ENCODE assay signal across 11 mouse cellular contexts in the genomic region with DNA sequence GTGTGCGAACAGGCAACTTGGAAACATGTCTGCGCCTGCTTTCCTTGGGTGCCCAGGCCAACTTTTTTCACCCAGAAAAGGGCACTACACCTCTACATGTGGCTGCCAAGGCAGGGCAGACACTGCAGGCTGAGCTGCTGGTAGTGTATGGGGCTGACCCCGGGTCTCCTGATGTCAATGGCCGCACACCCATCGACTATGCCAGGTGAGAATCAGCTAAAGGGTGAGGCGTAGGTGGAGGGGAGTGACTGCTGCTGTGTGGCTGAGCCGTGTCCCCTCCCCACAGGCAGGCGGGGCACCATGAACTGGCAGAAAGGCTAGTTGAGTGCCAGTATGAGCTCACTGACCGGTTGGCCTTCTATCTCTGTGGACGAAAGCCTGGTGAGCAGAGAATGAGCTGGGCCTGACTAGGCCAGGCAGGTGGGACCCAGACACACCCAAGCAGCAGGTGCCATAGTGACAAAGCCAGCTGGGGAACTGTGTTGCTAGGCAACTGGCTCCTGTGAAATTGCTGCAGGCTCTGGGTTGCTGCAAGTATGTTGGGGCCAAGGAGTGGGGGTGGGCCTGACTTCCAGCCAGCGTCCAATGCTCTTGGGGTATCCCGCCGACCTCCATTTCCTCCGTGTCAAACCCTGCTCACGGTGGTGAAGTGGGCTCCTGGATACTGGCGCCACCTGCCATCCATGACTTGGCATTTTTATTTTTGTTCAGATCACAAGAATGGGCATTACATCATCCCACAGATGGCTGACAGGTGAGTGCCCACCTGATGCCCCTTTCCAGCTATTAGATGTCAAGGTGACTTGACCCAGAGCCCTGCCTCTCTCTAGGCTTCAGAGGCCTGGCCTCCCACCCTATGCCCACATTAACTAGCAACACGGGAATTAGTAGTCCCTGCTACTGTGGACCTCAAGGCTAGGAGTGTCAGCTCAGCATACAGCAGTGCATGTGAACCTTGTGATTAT. TPM values are rescaled to one million over a fixed set of nuclear protein-coding genes. Genes with fewer than 3 reads are reported as not detected.
A peak's percentile ranks its signal among the peaks of the same experiment; 100 is the strongest.
DNase-seq lines count a peak whose midpoint lies in the region; ATAC-seq and TF ChIP-seq lines count a peak whose summit lies in the region.
"Had no signal": no experiment of that assay in that cellular context is flagged by ENCODE, and none has a peak within 500 bp of the region (broad histone marks: within the 10 kb centered on the region; RNA-seq: fewer than 3 reads in every experiment).

No protein-coding gene starts in this region.

- peaks cover 66% of the 10 kb centered on the region for H3K36me3 ChIP-seq in intestine, postnatal 0 days (ENCODE audit: control insufficient read depth, insufficient read depth)
- peaks cover 28% of the 10 kb centered on the region for H3K36me3 ChIP-seq in intestine, embryonic 16.5 days (ENCODE audit: control insufficient read depth, insufficient read depth, low read length)
- peaks cover 60% of the 10 kb centered on the region for H3K36me3 ChIP-seq in neural tube, embryonic 13.5 days
- H3K36me3 ChIP-seq in midbrain, postnatal 0 days (ENCODE audit: insufficient read depth, low read length): peaks cover 54% of the 10 kb centered on the region

- no peak for TF ChIP-seq CTCF in intestine, postnatal 0 days (IDR thresholded peaks at IDR 0.05; ENCODE audit: low read depth)
- TF ChIP-seq CTCF in midbrain, postnatal 0 days (IDR thresholded peaks at IDR 0.05): no peak

- peaks cover 16% of the 10 kb centered on the region for H3K4me1 ChIP-seq in intestine, postnatal 0 days (replicated peaks; ENCODE audit: control insufficient read depth, insufficient read depth, low read length)
- peaks cover 48% of the 10 kb centered on the region for H3K4me1 ChIP-seq in intestine, embryonic 16.5 days (ENCODE audit: control insufficient read depth, insufficient read depth, low read length)
- H3K4me1 ChIP-seq in neural tube, embryonic 13.5 days (replicated peaks): peaks cover 51% of the 10 kb centered on the region
- no peaks in the 10 kb centered on the region for H3K4me1 ChIP-seq in midbrain, postnatal 0 days (ENCODE audit: insufficient read depth, low read length)

- DNase-seq in neural tube, embryonic 10.5 days (ENCODE audit: extremely low spot score, low spot score): no peak
- peak; percentile 67 for DNase-seq in cerebellum, adult 9-10 months
- DNase-seq in midbrain, postnatal 0 days (ENCODE audit: low spot score): no peak
- DNase-seq in ovary, postnatal 36 days (ENCODE audit: low spot score): no peak
- DNase-seq in heart, postnatal 14 days: no peak

- H3K4me3 ChIP-seq in intestine, postnatal 0 days (ENCODE audit: low read depth, low read length): no peak overlapping the region
- H3K4me3 ChIP-seq in intestine, embryonic 16.5 days (ENCODE audit: low read length): no peak overlapping the region
- H3K4me3 ChIP-seq in neural tube, embryonic 13.5 days: no peak overlapping the region
- no peak overlapping the region for H3K4me3 ChIP-seq in midbrain, postnatal 0 days (ENCODE audit: low read depth, low read length)

- no peak overlapping the region for H3K4me2 ChIP-seq in intestine, postnatal 0 days (replicated peaks; ENCODE audit: low read depth)
- H3K4me2 ChIP-seq in intestine, embryonic 16.5 days (ENCODE audit: low read depth, low read length): no peak overlapping the region
- no peak overlapping the region for H3K4me2 ChIP-seq in neural tube, embryonic 13.5 days
- H3K4me2 ChIP-seq in midbrain, postnatal 0 days (ENCODE audit: low read depth, low read length, poor library complexity, severe bottlenecking): no peak overlapping the region
- H3K4me2 ChIP-seq: lung, embryonic 14.5 days had no signal

- H3K27ac ChIP-seq in intestine, postnatal 0 days (ENCODE audit: low read depth, low read length): 0 out of 2 replicates have a peak overlapping the region, but pooled peaks have one; percentile 28
- H3K27ac ChIP-seq in intestine, embryonic 16.5 days (ENCODE audit: low read length): no peak overlapping the region
- H3K27ac ChIP-seq in neural tube, embryonic 13.5 days (replicated peaks): no peak overlapping the region
- peak overlapping the region; percentile 48; the same call in 1 of the 2 replicates for H3K27ac ChIP-seq in midbrain, postnatal 0 days (ENCODE audit: low read depth, low read length)

- H3K9me3 ChIP-seq in intestine, postnatal 0 days (ENCODE audit: control insufficient read depth): no peaks in the 10 kb centered on the region
- H3K9me3 ChIP-seq in intestine, embryonic 16.5 days (ENCODE audit: control insufficient read depth, low read length): no peaks in the 10 kb centered on the region
- no peaks in the 10 kb centered on the region for H3K9me3 ChIP-seq in neural tube, embryonic 13.5 days
- H3K9me3 ChIP-seq in midbrain, postnatal 0 days (ENCODE audit: low read length): no peaks in the 10 kb centered on the region

- WGBS in intestine, postnatal 0 days: 68% methylated on average over 17 of the region's 17 CpGs
- 77% methylated on average over 17 of the region's 17 CpGs for WGBS in intestine, embryonic 16.5 days
- 74% methylated on average over 17 of the region's 17 CpGs for WGBS in neural tube, embryonic 13.5 days
- 71% methylated on average over 17 of the region's 17 CpGs for WGBS in midbrain, postnatal 0 days

- H3K27me3 ChIP-seq in intestine, postnatal 0 days (replicated peaks; ENCODE audit: control insufficient read depth, insufficient read depth, low read length): no peaks in the 10 kb centered on the region
- H3K27me3 ChIP-seq in intestine, embryonic 16.5 days (replicated peaks; ENCODE audit: control insufficient read depth, insufficient read depth, low read length): no peaks in the 10 kb centered on the region
- H3K27me3 ChIP-seq in neural tube, embryonic 13.5 days: no peaks in the 10 kb centered on the region
- H3K27me3 ChIP-seq in midbrain, postnatal 0 days (ENCODE audit: insufficient read depth, low read length): no peaks in the 10 kb centered on the region

- no peak for ATAC-seq in intestine, postnatal 0 days
- ATAC-seq in intestine, embryonic 16.5 days: no peak
- no peak for ATAC-seq in neural tube, embryonic 13.5 days (ENCODE audit: low read depth)
- no peak for ATAC-seq in midbrain, postnatal 0 days (ENCODE audit: low FRiP score)

- H3K9ac ChIP-seq in intestine, postnatal 0 days (ENCODE audit: low read depth, low read length): 0 out of 2 replicates have a peak overlapping the region, but pooled peaks have one; percentile 3
- no peak overlapping the region for H3K9ac ChIP-seq in intestine, embryonic 16.5 days (ENCODE audit: low read depth, low read length)
- 0 out of 2 replicates have a peak overlapping the region, but pooled peaks have one; percentile 26 for H3K9ac ChIP-seq in neural tube, embryonic 13.5 days
- H3K9ac ChIP-seq in midbrain, postnatal 0 days (replicated peaks; ENCODE audit: low read length, poor library complexity, severe bottlenecking): no peak overlapping the region; the same call in 1 of the 2 replicates
- H3K9ac ChIP-seq: lung, embryonic 14.5 days had no signal

- intact Hi-C loops in heart, postnatal 14 days (cut with DNase I): loop anchor here (1.0 to 10.0 kb wide), 2 partner anchors 9 to 294 kb away; no protein-coding TSS in a partner anchor

RNA-seq across cellular contexts. Expression of a gene that starts 7.3 kb away (rescaled TPM):
- polyA plus RNA-seq in intestine, postnatal 0 days (2015; fragmentation: Nextera tagmentation; extraction: Ambion mirVana): 21.2 and 21.9 TPM in 2 replicates
- 12.2 and 12.8 TPM in 2 replicates for polyA plus RNA-seq in intestine, embryonic 16.5 days (2015; fragmentation: Nextera tagmentation; extraction: Ambion mirVana)
- 11.5 and 14.1 TPM in 2 replicates for polyA plus RNA-seq in neural tube, embryonic 13.5 days (2015; fragmentation: Nextera tagmentation; extraction: Ambion mirVana)
- 111 and 143 TPM in 2 replicates for total RNA-seq in midbrain, postnatal 0 days (2014; rRNA removed)
- polyA plus RNA-seq in midbrain, postnatal 0 days (2015; fragmentation: Nextera tagmentation; extraction: Ambion mirVana): 18.5 and 19.6 TPM in 2 replicates
- total RNA-seq in heart, postnatal 14 days (2021): 10 to 100 TPM; 49.1 to 50.0 TPM

RNA-seq across cellular contexts. Expression of a gene that starts 11.2 kb away (rescaled TPM):
- polyA plus RNA-seq in intestine, postnatal 0 days (2015; fragmentation: Nextera tagmentation; extraction: Ambion mirVana): 2.1 TPM in 2 replicates
- polyA plus RNA-seq in intestine, embryonic 16.5 days (2015; fragmentation: Nextera tagmentation; extraction: Ambion mirVana): 1.6 and 1.7 TPM in 2 replicates
- polyA plus RNA-seq in neural tube, embryonic 13.5 days (2015; fragmentation: Nextera tagmentation; extraction: Ambion mirVana): 33.7 and 37.9 TPM in 2 replicates
- 70.3 and 75.5 TPM in 2 replicates for total RNA-seq in midbrain, postnatal 0 days (2014; rRNA removed)
- polyA plus RNA-seq in midbrain, postnatal 0 days (2015; fragmentation: Nextera tagmentation; extraction: Ambion mirVana): 41.5 and 43.6 TPM in 2 replicates
- 10 to 100 TPM; 10.6 to 10.9 TPM for total RNA-seq in heart, postnatal 14 days (2021)

RNA-seq across cellular contexts. Expression of a gene that starts 14.3 kb away (rescaled TPM):
- 2.2 and 3.3 TPM in 2 replicates for polyA plus RNA-seq in intestine, postnatal 0 days (2015; fragmentation: Nextera tagmentation; extraction: Ambion mirVana)
- polyA plus RNA-seq in intestine, embryonic 16.5 days (2015; fragmentation: Nextera tagmentation; extraction: Ambion mirVana): 4.0 and 4.7 TPM in 2 replicates
- polyA plus RNA-seq in neural tube, embryonic 13.5 days (2015; fragmentation: Nextera tagmentation; extraction: Ambion mirVana): 2.6 and 2.9 TPM in 2 replicates
- 3.6 and 4.2 TPM in 2 replicates for total RNA-seq in midbrain, postnatal 0 days (2014; rRNA removed)
- polyA plus RNA-seq in midbrain, postnatal 0 days (2015; fragmentation: Nextera tagmentation; extraction: Ambion mirVana): 1.6 and 1.8 TPM in 2 replicates
- 1 to 10 TPM; 2.0 to 2.7 TPM for total RNA-seq in heart, postnatal 14 days (2021)

RNA-seq across cellular contexts. Expression of a gene that starts 15.1 kb away (rescaled TPM):
- polyA plus RNA-seq in intestine, postnatal 0 days (2015; fragmentation: Nextera tagmentation; extraction: Ambion mirVana): 20.2 and 22.9 TPM in 2 replicates
- polyA plus RNA-seq in intestine, embryonic 16.5 days (2015; fragmentation: Nextera tagmentation; extraction: Ambion mirVana): 24.1 and 24.3 TPM in 2 replicates
- polyA plus RNA-seq in neural tube, embryonic 13.5 days (2015; fragmentation: Nextera tagmentation; extraction: Ambion mirVana): 18.0 and 18.3 TPM in 2 replicates
- total RNA-seq in midbrain, postnatal 0 days (2014; rRNA removed): 7.5 and 7.8 TPM in 2 replicates
- 11.4 and 11.5 TPM in 2 replicates for polyA plus RNA-seq in midbrain, postnatal 0 days (2015; fragmentation: Nextera tagmentation; extraction: Ambion mirVana)
- 10 to 100 TPM in 1 of 2 experiments, 1 to 10 TPM in 1; 9.1 to 10.3 TPM for total RNA-seq in heart, postnatal 14 days (2021)

RNA-seq across cellular contexts. Expression of a gene that starts 18.4 kb away (rescaled TPM):
- polyA plus RNA-seq in intestine, postnatal 0 days (2015; fragmentation: Nextera tagmentation; extraction: Ambion mirVana): not detected in 2 replicates
- 0.10 and 0.12 TPM in 2 replicates for polyA plus RNA-seq in intestine, embryonic 16.5 days (2015; fragmentation: Nextera tagmentation; extraction: Ambion mirVana)
- polyA plus RNA-seq in neural tube, embryonic 13.5 days (2015; fragmentation: Nextera tagmentation; extraction: Ambion mirVana): 0.15 TPM in 1 of 2 replicates, not detected in the other
- total RNA-seq in midbrain, postnatal 0 days (2014; rRNA removed): not detected in 2 replicates
- polyA plus RNA-seq in midbrain, postnatal 0 days (2015; fragmentation: Nextera tagmentation; extraction: Ambion mirVana): not detected in 2 replicates
- total RNA-seq in heart, postnatal 14 days (2021): not detected
- total RNA-seq: layer of hippocampus, adult 18-20 months had no signal
- polyA plus RNA-seq: gonadal fat pad, adult 2 months had no signal

Comparison
In these comparisons a context has a peak if more than half of its experiments do, and no peak if none do; other contexts are left out.
1. H3K27ac ChIP-seq: peak in intestine, postnatal 0 days (single experiment) and midbrain, postnatal 0 days (single experiment); none in intestine, embryonic 16.5 days (single experiment) and neural tube, embryonic 13.5 days (single experiment).
2. H3K9ac ChIP-seq: peak in intestine, postnatal 0 days (single experiment) and neural tube, embryonic 13.5 days (single experiment); none in intestine, embryonic 16.5 days (single experiment) and midbrain, postnatal 0 days (single experiment).
3. RNA of a gene that starts 11.2 kb away (polyA plus RNA-seq): 41.5 to 43.6 TPM in midbrain, postnatal 0 days and 33.7 to 37.9 TPM in neural tube, embryonic 13.5 days; 2.1 TPM in intestine, postnatal 0 days and 1.6 to 1.7 TPM in intestine, embryonic 16.5 days; every median in the first group is over 10 times any median in the second.